Mouse (Mus musculus) monocyte, adult 2 months (primary cell): ENCODE results near the gene Kdm2b.

Source experiments
- DNase-seq, 2 experiments: peaks; one replicate each; pipeline ENCODE4 v3.0.0; 2022; ENCODE audit warnings: low spot score in 2 of 2, low read depth in 1 of 2

The Kdm2b gene

DNA sequence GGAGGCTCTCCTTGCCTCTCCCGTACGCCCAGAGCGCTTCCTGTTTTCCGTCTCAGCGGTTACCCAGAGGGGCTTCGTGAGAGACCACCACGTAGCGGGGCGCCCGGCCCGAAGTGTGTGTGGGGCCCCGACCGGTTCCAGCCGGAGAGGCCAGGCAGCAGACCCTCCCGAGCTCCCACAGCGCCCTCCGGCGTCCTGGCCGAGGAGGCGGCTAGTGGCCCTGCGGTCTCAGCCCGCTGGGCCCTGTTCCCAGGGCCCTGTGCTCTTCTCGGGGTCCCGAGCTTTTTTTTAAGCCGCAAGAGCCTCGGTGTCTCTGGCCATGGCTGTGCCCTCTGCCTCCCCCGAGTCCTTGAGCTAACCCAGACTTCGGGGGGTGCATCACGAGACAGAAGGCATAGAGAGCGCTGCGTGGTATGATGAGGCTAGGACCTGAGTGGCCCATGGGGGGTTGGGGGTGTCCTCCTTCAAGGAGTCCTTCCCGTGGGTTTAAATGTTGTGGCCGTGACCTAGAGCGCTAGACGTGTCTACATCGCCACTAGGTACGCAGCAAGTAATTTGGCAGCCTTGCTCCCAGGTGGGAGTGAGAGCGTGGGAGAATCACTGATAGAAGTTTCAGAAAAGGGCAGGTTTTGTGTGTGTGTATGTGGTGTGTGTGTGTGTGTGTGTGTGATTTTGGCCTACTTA lies 139.2 kb downstream of the Kdm2b start:
- no peak for DNase-seq

DNA sequence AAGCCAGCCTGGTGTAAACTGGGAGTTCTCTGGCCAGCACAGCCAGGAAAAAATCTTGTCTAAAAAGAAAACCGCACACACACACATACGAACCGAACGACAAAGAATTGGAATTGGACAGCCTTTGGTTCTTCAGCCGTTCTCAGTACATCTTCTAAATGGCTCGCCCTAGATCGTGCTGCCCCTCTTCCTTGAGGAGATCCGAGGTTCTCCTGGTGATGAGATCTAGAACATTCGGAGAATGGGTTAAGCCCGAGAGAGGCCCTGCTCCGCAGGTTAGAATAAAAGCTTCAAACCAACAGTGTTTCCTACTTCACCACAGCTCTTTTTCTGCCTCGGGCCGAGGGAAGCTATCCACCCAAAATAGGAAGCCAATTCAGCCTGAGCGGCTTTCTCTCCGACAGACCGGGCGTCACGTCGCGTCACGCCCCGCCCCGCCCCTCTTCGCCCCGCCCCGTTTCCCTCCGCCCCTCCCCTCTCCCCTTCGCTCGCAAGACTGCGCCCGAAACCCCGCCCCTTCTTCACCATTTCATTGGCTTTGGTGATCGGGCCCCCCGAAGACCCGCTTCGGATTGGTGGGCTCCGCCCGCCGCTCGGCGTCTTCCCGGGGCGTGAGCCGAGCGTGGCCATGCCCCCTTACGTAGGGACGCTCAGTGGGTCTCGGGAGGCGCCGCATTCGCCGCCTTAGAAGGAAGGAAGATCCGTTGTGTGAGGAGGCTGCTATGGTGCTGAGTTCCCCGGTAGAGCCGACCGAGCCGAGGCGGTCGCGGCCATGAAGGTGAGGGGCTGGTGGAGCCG lies 139.9 kb downstream of the Kdm2b start, which contains the start of gene Rnf34:
Gene Rnf34 (plus strand): TSS at position 528 of the 798 bp plus-strand sequence.
- DNase-seq, result peak; percentile 93 to 95

DNA sequence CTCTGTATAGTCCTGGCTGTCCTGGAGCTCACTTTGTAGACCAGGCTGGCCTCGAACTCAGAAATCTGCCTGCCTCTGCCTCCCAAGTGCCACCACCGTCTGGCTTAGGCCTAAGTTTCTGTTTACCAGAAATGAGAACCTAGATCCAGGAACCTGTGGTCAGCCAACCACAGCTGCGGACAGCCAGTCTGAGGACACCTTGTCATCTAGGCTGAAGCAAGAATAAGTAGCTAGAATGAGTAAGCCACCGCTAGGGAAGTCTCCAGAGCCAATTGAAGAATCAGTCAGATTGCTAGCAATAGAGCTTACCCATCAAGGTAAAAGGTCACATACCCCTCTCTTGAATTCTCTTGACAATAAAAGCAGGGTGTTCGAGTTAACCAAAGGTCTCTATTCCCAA lies 145.8 kb downstream of the Kdm2b start:
- peak; percentile 15 to 29 for DNase-seq

DNA sequence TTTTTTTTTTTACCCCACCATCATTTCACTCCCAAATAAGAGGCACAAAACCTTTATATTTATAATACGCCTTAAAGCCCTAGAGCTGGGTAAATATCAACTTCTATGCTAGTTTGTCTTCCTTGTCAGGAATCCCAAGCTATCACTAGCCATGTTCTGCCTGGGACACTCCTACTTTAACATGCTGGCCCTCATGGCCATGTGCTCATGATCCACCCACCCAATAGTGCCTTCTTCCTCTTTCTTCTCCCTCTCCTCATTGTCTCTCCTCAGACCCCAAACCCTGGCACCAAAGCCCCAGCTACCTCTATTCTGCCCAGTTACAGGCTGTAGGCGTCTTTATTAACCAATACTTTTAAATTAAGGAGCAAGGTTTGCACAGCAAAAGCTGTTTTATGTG lies 148.5 kb downstream of the Kdm2b start:
- no peak for DNase-seq

DNA sequence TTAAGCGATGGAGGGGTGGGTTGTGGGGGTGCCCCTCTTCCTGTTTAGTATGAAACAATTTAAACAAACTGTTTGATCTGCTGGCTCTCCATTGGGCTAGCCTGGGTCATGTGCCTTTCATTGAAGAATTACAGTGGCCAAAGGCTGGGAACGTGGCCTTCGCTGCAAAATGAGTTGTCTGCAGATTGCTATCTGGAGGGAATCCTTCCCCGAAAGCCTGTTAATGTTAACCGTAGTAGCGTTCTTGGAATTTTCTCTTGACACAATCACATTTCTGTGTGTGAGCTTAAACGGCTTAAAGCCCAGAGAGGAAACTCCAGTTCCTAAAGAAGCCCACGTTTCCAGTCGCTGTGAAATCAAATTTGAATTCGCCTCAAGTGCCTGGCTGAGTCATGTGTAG lies 156.6 kb downstream of the Kdm2b start:
- no peak for DNase-seq

DNA sequence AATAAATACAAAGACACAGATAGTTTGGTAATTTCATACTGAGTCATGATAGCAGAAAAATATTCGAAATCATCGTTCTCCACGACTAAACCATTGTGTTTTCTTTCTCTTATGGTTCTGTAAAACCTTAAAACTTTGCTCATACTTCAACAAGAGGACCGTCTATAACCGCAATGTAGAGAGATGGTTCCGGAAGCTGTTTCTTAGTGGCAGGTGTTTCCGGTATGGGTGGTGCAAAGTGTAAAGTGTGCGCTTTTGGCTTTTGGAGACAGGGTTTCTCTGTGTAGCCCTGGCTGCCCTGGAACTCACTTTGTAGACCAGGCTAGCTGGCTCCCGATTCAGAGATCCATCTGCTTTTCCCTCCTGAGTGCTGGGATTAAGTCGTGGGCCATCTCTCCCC lies 157.1 kb downstream of the Kdm2b start:
- no peak for DNase-seq

DNA sequence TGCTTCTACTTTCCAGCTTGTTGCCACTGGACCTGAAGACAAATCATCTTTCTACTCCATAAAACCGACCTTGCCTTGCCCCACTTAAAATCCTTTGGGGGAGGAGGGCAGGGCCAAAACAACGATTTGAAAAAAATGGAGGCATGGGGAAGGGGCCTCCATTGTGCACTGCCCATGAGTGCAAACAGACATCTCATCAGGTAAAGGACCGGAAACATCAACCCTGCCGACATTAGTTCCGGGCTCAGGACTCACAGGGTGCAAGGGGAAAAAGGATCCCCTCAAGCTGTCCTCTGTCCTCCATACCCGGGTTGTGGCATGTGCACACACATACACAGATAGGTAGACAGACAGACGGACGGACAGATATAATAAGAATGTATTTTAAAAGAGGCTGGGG lies 164.5 kb downstream of the Kdm2b start:
- no peak for DNase-seq

DNA sequence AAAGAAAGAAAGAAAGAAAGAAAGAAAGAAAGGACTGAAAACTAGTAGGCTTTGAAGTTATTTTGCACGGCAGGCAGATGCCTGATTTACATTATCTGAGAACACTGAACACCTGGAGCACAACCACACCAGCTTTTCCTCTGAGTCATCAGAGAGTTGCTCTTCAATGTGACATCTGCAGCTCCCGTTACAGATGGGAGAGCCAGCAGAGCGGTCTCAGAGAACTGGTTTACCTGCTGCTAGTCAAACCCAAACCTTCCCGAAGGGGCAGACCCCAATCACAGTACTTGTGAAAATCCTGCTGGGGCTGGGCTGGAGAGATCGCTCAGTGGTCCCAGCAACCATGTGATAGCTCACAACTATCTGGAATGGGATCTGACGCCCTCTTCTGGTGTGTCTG lies 165.2 kb downstream of the Kdm2b start:
- no peak for DNase-seq

DNA sequence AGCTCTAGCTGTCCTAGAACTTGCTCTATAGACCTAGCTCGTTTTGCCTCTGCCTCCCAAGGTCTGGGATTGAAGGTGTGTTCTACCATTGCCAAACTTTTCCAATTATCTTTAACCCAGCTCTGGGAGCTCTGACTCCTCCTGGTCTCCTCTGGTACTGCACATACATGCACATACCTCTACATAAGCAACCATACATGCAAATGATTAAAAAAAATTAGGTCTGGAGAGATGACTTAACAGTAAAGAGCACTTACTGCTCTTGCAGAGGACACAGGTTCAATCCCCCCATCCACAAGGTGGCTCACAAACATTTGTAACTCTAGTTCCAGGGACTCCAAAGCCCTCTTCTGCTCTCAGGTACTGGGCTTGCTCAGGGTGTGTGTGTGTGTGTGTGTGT lies 165.6 kb downstream of the Kdm2b start:
- no peak for DNase-seq

DNA sequence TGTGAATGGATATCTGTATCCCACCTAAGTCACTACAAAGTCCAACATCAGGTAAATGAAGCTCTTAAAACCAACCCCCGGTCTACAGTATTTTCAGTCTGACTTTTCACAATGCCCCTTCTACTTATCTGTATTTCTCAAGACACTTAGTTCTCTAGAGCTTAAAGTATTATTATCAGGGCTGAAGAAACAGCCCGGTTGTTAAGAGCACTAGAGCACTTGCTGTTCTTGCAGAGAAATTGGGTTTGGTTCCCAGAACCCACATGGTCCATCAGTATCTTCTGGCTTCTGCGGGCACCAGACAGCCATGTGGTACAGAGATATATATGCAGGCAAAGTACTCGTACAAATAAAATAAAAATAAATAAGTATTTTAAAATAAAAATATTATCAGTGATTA lies 167.2 kb downstream of the Kdm2b start:
- no peak for DNase-seq

DNA sequence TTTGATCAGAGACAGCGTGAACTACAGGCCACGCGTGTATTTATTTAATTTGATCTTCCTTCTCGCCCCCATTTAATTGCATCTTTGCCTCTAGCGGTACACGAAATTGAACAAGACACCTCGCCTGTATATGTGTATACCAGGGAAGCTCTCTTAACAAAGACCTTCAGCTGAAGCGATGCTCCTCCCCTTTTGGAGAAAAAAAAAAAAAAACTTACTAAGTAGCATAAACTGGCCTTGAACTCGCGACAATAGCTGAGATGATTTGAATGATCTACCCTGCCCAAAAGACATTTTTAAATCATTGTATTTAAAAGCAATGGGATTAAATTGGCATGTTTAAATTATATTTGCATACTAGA lies 168.1 kb downstream of the Kdm2b start:
- no peak for DNase-seq

DNA sequence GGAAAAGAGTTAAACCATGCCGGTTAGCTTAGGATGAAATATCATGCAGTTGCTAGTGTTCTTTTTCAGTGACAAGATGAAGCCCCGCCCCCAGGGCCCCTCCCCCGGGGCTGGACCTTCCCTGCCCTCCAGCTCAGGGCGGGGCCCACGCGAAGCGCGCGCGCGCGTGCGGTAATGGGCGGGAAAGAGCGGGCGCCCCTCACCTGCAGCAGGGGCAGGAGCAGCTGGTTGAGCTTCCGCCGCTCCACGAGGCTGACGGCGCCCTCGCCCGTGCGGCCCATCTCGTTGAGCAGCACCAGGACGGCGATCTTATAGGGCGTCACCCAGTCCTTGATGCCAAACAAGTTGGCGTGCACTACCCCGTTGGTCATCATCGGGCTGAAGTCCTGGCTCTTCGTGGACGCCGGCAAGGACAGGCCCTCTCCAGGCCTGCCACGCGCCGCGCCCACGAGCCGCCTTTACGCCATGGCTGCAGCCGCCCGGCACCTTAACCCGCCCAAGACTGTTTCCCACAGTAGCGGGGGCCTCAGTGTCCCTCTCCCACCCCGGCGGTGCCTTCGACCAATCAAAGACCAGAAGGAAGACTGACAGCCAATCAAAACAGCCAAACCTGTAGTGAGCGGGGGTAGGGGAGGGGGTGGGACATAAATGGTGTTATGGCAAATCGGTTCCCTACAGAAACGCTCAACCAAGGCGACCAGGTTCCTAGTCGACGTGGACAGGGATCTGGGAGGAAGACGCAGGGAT lies 168.7 kb downstream of the Kdm2b start, which contains the start of gene Anapc5:
Gene Anapc5 (minus strand): TSS at position 563 of the 747 bp plus-strand sequence.
- peak; percentile 85 to 86 for DNase-seq
